Mouse (Mus musculus) inflammation-experienced regulatory T-cells (primary cell): ENCODE results near the gene Gpr89. TPM values are rescaled to one million over a fixed set of nuclear protein-coding genes. Genes with fewer than 3 reads are reported as not detected.

Experiments used
- polyA plus RNA-seq, 2 experiments: library from polyadenylated mRNA; unstranded; fragments of 100-300 nt; shearing (Covaris generic); gene quantifications; one replicate each; pipeline ENCODE4 v1.2.1; 2017

Gpr89 gene
- polyA plus RNA-seq: 10 to 100 TPM; 25.3 to 33.1 TPM

DNA sequence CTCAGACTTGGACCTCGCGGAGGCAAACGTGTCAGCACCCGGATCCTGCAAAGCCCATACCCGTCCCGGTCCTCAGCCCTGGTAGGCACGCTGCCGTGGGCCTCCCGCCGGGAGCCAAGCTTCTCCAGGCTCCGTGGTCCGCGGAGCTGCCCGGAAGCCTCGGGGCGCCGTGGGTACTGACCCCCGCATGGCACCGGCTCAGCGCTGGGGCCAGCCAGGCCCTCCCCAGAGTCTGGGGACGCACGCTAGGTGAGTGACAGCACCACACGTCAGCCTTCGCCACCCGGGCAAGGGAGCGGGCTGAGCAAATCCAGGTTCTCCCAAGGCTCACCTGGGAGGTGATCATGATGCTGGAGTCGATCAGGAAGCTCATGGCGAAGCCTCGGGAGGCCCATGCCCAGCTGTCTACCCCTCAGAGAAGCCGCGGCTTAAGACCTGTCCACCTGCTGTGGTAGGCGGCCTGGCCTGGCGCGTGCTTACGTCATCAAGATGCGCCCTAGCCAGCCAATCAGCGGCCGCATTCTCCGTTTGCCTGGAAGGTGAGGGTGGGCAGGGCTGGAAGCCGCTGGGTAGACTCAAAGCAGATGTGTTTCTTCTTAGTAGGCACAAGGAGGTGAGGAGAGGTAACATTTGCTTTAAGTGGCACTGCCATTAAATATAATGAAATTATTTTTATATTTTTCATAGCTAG is at the start of gene Gpr89:
Gene Gpr89, minus strand, starts transcription at position 496 of the 691 bp plus-strand sequence.

DNA sequence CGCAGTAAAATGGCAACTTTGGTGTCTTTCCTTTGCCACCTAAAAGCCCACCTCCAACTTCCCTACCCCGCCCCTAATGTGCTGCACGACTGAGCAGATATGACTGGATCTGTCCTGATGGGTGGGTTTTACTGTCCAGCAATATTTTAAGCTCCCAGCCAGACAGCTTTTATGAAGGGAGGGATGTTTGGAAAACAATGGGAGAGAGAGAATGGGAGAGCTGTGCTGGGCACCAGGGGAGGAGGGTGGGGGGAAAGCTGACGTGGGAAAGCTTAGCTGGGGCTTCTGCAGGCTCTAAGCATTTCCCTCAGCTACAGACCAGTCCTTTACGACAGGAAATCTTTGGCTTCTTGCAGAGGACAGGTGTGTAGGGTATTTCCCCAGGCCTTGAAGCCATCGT is 20.8 kb upstream of the Gpr89 start, which contains the start of gene Gja8:
Gene Gja8, minus strand, starts transcription at position 101 of the 400 bp plus-strand sequence.

DNA sequence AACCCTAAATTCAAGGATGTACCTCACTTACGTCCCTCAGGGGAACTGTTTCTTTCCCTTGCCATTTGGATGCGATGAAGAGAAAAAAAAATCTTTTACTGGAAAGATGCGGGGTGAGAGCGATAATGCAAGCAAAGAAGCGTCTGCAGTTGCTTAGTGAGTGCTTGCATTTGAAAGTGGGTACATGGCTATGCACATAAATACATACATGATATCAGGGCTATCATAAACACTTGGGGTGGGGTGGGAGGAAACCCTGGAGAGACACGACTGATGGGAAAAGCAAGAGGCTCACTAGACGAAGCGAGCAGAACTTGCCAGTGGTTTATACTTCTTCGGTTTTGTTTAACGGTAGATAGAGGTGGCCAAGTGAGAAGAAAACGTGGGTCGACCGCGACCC is 753 bp downstream of the Gpr89 start, which contains the start of gene Gja5:
Gene Gja5, plus strand, starts transcription at position 301 of the 400 bp plus-strand sequence.

GRCm38 (mm10) chr3:96828984-96829383 is 76.2 kb downstream of the Gpr89 start, which contains the start of the genes Pdzk1 and Cd160:
Gene Pdzk1 (plus strand): TSS chr3:96829284.
Gene Cd160 (minus strand): TSS chr3:96829351.

Other genes with a start within 250 kb of the Gpr89 start
- gene Ankrd35, start 235.2 kb downstream of the Gpr89 start, polyA plus RNA-seq: 1 to 10 TPM in 1 of 2 experiments, under 1 TPM in 1; 0.06 to 1.1 TPM
- gene Pias3, start 209.0 kb downstream of the Gpr89 start, polyA plus RNA-seq: 10 to 100 TPM; 20.4 to 28.3 TPM
- under 1 TPM; 0.75 to 0.86 TPM for gene Nudt17, start 196.8 kb downstream of the Gpr89 start, polyA plus RNA-seq
- gene Polr3c, start 177.7 kb downstream of the Gpr89 start, polyA plus RNA-seq: 10 to 100 TPM; 66.7 to 79.7 TPM
- gene Rnf115, start 177.7 kb downstream of the Gpr89 start, polyA plus RNA-seq: 100 to 1,000 TPM; 112 to 130 TPM
- gene Pdzk1, start 76.1 kb downstream of the Gpr89 start, polyA plus RNA-seq: under 1 TPM; 0.24 to 0.43 TPM
- 10 to 100 TPM; 15.8 to 21.4 TPM for gene Cd160, start 76.0 kb downstream of the Gpr89 start, polyA plus RNA-seq
- gene Gja5, start 653 bp downstream of the Gpr89 start, polyA plus RNA-seq: under 1 TPM; 0.14 to 0.33 TPM
- under 1 TPM in 1 of 2 experiments, not detected in 1; 0.02 TPM for gene Gja8, start 20.7 kb upstream of the Gpr89 start, polyA plus RNA-seq